Mouse (Mus musculus) mature B cell (primary cell): ENCODE measurements around the gene Shld1.

Experiments
- in situ Hi-C: fragments of 300-500 bp; cut with MboI; formaldehyde crosslinking; loops from 2 replicates; pipeline ENCODE4 v1.14.3; 2019

Gene Shld1

GRCm38 (mm10) chr2:132794204-132794586, 107.5 kb downstream of the Shld1 start:
- in situ Hi-C loops: no loop called here
